Mouse (Mus musculus): Measurements from ENCODE around the gene Rsph3b. TPM values are rescaled to one million over a fixed set of nuclear protein-coding genes. Genes with fewer than 3 reads are reported as not detected.
"Not testable (repeated sequence)": the region's sequence is repeated elsewhere in the genome, so short reads cannot be mapped to it uniquely, and the experiment has no call there.

Rsph3b gene
- 10 to 100 TPM; 38.7 to 41.4 TPM for total RNA-seq (2021)
- long read RNA-seq, experiment 1, transcript Rsph3b-202 (8 exons, 2,243 nt): major isoform, 27 of 34 reads
- long read RNA-seq, experiment 1, partial matches to known transcripts: 4 of 34 reads
- long read RNA-seq, experiment 1, other reads (novel, unspliced or antisense): 3 of 34 reads
- long read RNA-seq, experiment 2, transcript Rsph3b-202 (8 exons, 2,243 nt): major isoform, 40 of 50 reads
- long read RNA-seq, experiment 2, partial matches to known transcripts: 1 of 50 reads
- long read RNA-seq, experiment 2, other reads (novel, unspliced or antisense): 9 of 50 reads

DNA sequence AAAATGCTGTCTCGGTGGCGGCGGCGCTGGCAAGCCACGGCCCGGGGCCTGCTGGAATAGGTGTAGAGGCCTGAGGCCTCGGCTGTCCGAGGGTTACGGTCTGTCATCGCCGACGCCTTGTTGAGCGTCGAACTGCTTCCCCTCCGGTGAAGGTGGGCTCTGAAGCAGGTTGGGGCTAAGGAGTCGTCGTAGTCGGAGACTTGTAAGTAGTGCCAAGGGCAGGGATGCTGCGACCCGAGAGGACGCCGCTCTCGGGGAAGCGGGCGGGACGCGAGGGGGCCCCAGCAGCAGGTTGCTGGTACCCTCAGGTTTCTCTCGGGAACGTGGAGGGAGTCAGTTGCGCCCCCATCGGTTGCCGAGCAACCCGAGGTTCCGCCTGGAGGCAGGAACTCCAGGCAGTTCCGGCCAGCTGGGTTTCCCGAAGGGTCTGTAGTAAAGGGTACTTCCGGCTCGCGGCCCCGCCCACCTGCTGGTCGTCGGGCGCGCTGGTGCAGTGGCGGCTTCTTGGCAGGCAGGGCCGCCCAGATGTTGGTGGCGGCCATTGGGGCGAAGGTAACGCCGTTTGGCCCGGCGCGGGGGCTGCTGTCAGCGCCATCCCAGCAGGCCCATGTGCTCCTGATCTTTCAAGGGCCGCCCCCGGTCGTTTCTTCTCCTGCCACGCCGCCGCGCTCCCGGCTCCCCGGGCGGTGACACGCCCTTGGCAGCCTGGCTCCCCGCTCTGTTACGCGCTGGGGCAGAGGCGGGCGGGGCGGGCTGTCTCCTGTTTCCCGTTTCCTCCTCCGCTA lies at the start of gene Rsph3b:
Gene Rsph3b, minus strand, starts transcription at position 699 of the 785 bp plus-strand sequence.
- peak; percentile 62 to 67 for DNase-seq (ENCODE audit: low spot score in 2 of 2)

DNA sequence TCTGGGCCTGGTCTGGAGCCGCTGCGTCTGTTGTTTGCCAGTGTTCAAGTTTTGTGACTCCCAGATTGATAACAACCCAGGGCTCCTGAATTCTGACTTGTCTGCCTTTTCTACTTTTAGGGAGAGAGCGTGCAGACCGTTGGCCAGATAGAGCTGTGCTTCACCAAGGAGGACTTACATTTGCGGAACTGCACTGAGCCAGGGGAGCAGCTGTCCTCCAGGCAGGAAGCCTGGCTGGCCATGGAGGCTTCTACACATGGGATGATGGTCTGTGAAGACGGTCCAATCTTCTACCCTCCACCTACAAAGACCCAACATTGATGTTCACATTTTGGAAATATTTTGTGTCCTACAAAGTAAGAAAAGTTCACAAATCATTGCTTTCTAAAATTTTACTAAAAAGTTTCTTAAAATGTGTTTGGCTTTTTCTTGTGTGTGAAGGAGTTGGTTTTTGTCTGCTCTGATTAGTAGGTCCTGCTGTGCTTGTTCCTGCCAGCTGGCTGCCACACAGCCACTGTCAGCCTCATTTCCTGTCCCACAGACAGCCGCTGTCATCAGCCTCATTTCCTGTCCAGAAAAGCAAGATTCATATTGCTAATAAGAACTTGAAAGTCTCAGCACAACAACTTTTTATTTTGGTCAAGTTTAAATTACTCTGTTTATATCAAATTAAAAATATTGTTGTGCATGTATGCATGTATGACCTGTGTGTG lies 49.5 kb upstream of the Rsph3b start:
- not testable (repeated sequence) for DNase-seq (ENCODE audit: low spot score in 2 of 2)

DNA sequence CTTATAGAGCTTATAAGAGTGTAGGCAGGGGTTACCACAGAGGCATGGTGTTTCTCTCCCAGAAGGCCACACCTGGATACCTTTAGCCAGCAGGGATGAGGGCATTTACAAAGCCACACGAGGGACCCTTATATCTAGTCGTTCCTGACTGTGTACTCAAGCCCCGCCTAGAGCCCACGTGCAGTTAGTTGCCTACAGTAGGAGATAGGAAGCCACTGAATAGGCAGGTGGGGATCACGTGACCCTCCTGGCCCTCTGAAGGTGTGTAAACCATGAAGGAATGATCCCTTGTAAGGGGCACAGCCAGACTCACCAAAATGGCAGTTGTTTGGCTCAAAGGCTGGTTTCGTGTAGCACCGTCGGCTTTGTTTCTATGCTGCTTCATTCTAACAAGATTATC lies 48.3 kb upstream of the Rsph3b start:
- not testable (repeated sequence) for DNase-seq (ENCODE audit: low spot score in 2 of 2)

DNA sequence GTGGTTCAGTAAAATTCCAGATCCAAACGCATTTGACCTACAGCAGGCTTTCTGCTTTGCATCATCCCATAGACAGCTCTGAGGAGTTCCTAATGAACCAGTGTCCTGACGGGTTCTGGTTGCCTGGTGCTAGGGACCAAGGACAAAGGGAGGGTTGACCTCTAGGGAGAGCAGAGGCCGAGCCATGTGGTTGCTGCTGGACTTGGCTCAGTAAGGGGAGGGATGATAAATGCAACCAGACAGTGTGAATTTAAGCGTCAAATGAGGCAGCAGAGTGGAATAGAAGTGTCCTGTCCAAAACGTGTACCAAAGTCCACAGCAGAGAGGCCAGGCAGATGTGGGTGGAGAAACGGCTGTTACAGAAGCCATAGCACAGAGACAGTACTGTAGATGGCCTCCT lies 47.0 kb upstream of the Rsph3b start:
- not testable (repeated sequence) for DNase-seq (ENCODE audit: low spot score in 2 of 2)

- DNase-seq (ENCODE audit: low spot score in 2 of 2): not testable (repeated sequence)
These were observed 37.6 kb upstream of the Rsph3b start for GRCm38 (mm10) chr17:6986118-6986517.

DNA sequence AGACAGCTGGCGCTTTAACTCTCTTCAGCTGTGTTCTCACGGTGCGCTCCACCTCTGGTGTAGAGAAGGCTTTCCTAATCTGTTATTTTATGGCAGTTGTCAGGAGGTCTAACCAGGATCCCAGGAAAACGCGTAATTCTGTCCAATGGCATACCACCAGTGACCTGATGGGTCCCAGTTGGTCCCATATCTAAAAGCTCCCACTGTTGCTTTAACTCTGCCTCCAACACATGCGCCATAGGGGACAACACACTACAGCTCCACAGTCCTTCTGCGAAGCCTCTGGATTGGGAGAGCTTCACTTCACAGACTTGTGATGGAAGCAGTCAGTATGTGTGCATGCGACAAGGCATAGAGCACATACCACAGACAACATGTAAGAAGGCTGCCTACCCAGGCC lies 31.7 kb upstream of the Rsph3b start:
- not testable (repeated sequence) for DNase-seq (ENCODE audit: low spot score in 2 of 2)

DNA sequence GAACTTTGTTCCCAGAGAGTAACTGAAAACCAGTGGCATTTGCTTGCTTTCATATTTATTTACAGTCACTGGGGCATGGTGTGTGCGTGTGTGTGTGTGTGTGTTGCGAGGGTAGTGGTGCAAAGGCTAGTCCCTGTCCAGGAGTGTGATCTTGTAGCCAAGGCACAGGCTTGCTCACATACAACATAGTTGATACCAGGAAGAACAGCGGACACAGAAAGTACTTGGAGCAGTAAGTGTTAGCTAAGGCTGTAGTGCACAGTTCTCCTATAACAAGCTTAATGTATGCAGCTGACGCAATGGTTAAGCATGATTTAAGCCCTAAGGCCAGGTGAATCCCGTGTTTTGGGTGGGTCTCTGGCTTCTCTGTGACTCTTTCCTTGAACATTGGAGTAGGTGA lies 30.9 kb upstream of the Rsph3b start:
- DNase-seq (ENCODE audit: low spot score in 2 of 2): not testable (repeated sequence)

- DNase-seq (ENCODE audit: low spot score in 2 of 2): peak; percentile 37 to 45
These were observed 30.1 kb upstream of the Rsph3b start, which contains the start of gene Gm49721 for GRCm38 (mm10) chr17:6978287-6979248. TSS of gene Gm49721 (plus strand) at chr17:6978904.

GRCm38 (mm10) chr17:6974985-6975384 lies 26.5 kb upstream of the Rsph3b start:
- DNase-seq (ENCODE audit: low spot score in 2 of 2): not testable (repeated sequence)

DNA sequence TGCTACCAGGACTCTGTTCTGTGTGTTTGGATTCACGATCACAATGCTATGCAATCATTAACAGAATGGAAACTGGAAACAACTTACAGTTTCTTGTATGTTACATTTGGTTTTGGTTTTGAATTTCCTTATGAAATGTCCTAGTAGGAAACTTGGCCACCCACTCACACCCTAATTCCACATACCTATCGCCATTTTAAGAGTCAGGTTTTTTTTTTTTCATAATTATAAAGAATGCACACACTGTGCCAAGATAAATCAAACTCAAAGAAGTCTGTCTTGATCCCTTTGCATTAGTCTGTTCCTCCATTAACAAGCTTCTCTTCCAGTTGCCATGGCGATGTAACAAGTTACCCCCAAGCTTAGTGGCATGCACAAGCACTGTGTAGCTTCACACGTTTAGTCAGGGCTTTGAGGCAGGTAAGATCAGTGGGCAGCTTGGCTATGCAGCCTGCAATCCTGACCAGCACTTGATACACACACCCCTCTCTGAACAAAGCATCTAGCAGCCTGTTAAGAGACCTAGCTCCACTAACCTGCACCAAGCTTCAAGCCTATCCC lies 24.4 kb upstream of the Rsph3b start:
- DNase-seq (ENCODE audit: low spot score in 2 of 2): not testable (repeated sequence)

GRCm38 (mm10) chr17:6971238-6971637 lies 22.8 kb upstream of the Rsph3b start:
- DNase-seq (ENCODE audit: low spot score in 2 of 2): not testable (repeated sequence)

GRCm38 (mm10) chr17:6970334-6970733 lies 21.9 kb upstream of the Rsph3b start, which contains the start of gene Rnaset2b:
TSS of gene Rnaset2b (plus strand) at chr17:6970634.
- not testable (repeated sequence) for DNase-seq (ENCODE audit: low spot score in 2 of 2)

- DNase-seq (ENCODE audit: low spot score in 2 of 2): not testable (repeated sequence)
These were observed 19.2 kb upstream of the Rsph3b start for GRCm38 (mm10) chr17:6967673-6968072.

DNA sequence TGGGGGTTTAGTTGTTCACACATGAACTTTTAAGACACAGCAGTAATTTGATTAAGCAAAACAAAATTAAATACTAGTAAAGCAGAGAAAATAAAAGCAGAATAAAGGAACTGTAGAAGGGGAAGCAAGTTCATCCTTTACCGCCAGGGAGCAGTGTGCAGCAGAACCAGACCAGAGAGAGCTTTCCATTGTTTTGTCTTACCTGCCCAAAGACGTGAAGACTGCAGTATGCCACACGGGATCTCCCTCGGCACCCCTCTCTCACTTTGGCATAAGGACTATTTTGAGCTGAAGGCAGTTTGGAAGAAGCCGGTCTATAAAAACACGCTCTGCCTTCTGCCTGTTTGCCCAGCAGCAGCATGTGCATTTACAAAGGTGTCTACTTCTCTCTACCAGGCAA lies 16.9 kb upstream of the Rsph3b start:
- not testable (repeated sequence) for DNase-seq (ENCODE audit: low spot score in 2 of 2)

DNA sequence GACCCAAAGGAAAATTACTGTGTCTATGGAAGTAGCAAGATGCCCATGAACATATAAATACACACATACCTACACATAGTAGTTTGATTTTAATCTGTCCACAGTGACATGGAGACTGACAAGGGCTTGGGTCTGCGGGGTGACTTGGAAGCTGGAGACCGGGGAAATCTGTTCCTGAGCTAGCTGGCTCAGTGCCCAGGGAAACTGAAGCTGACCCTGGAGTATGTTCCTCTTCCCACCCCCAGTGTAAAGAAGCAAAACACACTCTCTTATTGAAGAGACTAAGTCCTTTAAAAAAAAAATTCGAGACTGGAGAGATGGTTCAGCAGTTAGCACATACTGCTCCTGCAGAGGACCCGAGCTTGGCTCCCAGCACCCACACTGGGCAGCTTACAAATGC lies 14.5 kb upstream of the Rsph3b start:
- not testable (repeated sequence) for DNase-seq (ENCODE audit: low spot score in 2 of 2)

DNA sequence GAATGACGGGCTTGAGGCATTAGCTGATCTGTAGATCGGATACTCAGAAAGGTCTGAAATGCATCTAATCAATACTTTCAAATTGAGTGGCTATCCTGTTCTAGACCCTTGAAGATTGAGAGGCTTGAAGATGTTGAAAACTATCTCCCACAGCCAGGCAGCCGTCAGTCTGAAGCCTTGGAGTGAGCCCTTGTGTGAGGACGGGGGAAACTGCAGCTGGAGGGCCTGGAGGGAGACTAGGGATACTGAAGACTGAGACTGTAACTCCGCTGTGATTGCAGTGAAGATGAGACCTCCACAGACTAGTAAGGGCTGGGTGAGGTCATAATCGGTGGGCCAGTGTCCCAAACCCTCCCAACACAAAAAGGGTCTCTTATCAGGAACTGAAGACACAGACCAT lies 13.9 kb upstream of the Rsph3b start:
- DNase-seq (ENCODE audit: low spot score in 2 of 2): not testable (repeated sequence)

GRCm38 (mm10) chr17:6961181-6962000 lies 12.9 kb upstream of the Rsph3b start:
- not testable (repeated sequence) for DNase-seq (ENCODE audit: low spot score in 2 of 2)

DNA sequence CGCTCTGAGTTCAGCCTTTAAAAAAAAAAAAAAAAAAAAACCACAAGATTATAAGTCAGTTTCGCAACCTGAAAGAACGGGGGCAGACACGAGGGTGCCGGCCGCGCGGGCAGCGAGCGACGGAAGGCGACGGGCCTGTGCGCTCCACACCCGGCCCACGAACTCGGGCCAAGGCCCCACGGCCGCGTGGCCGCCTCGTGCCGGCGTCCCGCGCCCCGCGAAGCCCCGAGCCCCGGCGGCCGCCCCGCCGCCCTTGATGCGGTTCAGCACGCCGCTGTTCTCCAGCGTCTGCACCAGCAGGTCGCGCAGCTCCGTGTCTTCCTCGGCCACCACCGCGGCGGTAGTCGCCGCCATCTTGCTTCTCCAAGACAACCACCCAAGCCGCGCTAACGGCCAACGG lies 12.3 kb upstream of the Rsph3b start, which contains the start of gene Tagap1:
Gene Tagap1, minus strand, starts transcription at position 381 of the 400 bp plus-strand sequence.
- DNase-seq (ENCODE audit: low spot score in 2 of 2): not testable (repeated sequence)

GRCm38 (mm10) chr17:6960349-6960748 lies 11.9 kb upstream of the Rsph3b start:
- DNase-seq (ENCODE audit: low spot score in 2 of 2): not testable (repeated sequence)

Data from adrenal gland, postnatal 4 days (tissue).